Mouse (Mus musculus) kidney, adult 2 months (tissue): ENCODE results near the gene 4931428F04Rik. TPM values are rescaled to one million over a fixed set of nuclear protein-coding genes. Genes with fewer than 3 reads are reported as not detected.
A peak's percentile ranks its signal among the peaks of the same experiment; 100 is the strongest.

Experiments
- DNase-seq: peaks from one replicate; pipeline ENCODE4 v3.0.0; 2021
- H3K27ac ChIP-seq: fragments of 200-500 bp; 2 replicates; pipeline ENCODE4 v1.5.1; 2012; ENCODE audit warnings: low read depth, low read length, control low read depth, inconsistent platforms; ENCODE audit not compliant: insufficient read depth
- H3K27me3 ChIP-seq: fragments of 200-500 bp; replicated peaks from 2 replicates; pipeline ENCODE4 v1.6.1; 2012; ENCODE audit warnings: mild to moderate bottlenecking, moderate library complexity, low read length, inconsistent platforms; ENCODE audit not compliant: control insufficient read depth, insufficient read depth
- H3K36me3 ChIP-seq: fragments of 200-500 bp; 2 replicates; pipeline ENCODE4 v1.6.1; 2012; ENCODE audit warnings: mild to moderate bottlenecking, moderate library complexity, low read length, inconsistent platforms; ENCODE audit not compliant: control insufficient read depth, insufficient read depth
- H3K4me1 ChIP-seq: fragments of 200-500 bp; 2 replicates; pipeline ENCODE4 v1.6.1; 2011; ENCODE audit warnings: low read length; ENCODE audit not compliant: control insufficient read depth, insufficient read depth
- H3K4me3 ChIP-seq: fragments of 200-500 bp; 2 replicates; pipeline ENCODE4 v1.5.1; 2011; ENCODE audit warnings: mild to moderate bottlenecking, low read depth, low read length, control low read depth; ENCODE audit not compliant: insufficient read depth
- CTCF ChIP-seq: fragments of 200-500 bp; conservative IDR thresholded peaks from 2 replicates; pipeline ENCODE4 v1.5.1; 2011; ENCODE audit warnings: low read depth, mild to moderate bottlenecking, control low read depth, low read length, moderate library complexity, mixed read lengths; ENCODE audit not compliant: insufficient read depth, insufficient read length
- POLR2A ChIP-seq: fragments of 200-500 bp; IDR thresholded peaks from one replicate; pipeline ENCODE4 v1.6.1; 2011; ENCODE audit warnings: low read depth, low read length, control low read depth
- WGBS: fragments of 180-500 bp; shearing (Covaris S2); methylation state at CpG from one replicate; pipeline ENCODE4 v1.1.7; 2018; 5-methylcytosine and 5-hydroxymethylcytosine counted together
- polyA plus RNA-seq: library from polyadenylated mRNA; depleted of rRNA; stranded (reverse); fragments of >200 nt; gene quantifications from 2 replicates; pipeline ENCODE4 v1.2.3, GENCODE M21; 2012

4931428F04Rik gene
- polyA plus RNA-seq, 1 experiment: 2.5 TPM

- H3K4me1 ChIP-seq: peaks cover 7% of the 10 kb centered on the region; the same call in 1 of the 2 replicates
- WGBS: 70% methylated on average over 12 of the region's 12 CpGs
- no peaks in the 10 kb centered on the region for H3K27me3 ChIP-seq
- no peak overlapping the region for H3K27ac ChIP-seq
- TF ChIP-seq POLR2A (no peak), CTCF (no peak)
- H3K4me3 ChIP-seq: no peak overlapping the region
- DNase-seq: no peak
- H3K36me3 ChIP-seq: no peaks in the 10 kb centered on the region
These were observed 4.2 kb downstream of the 4931428F04Rik start for GRCm38 (mm10) chr8:105285514-105285913.

DNA sequence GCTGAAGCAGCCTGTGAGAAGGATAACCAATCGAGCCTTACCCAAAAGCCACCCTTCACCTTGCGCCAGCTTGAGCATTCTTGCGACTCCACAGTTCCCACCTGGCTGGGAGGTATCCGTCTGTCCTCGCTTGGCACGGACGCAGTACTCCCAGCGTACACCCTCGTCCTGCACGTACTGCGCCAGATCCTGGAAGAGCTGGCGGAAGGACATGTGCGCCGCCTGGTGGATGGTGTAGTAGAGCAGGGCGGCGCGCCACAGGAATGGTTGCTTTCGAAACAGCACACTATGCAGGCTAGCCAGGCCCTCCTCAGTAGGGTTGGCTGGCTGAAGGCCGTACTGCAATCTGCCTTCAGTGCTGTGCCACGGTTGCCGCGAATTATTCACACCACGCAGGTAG, 6.6 kb downstream of the 4931428F04Rik start:
- 51% methylated on average over 23 of the region's 23 CpGs for WGBS
- no peaks in the 10 kb centered on the region for H3K36me3 ChIP-seq
- H3K27ac ChIP-seq: no peak overlapping the region
- no peaks in the 10 kb centered on the region; the same call in 1 of the 2 replicates for H3K4me1 ChIP-seq
- no peak for TF ChIP-seq POLR2A
- TF ChIP-seq CTCF: peak; percentile 91
- no peaks in the 10 kb centered on the region for H3K27me3 ChIP-seq
- peak; percentile 44 for DNase-seq
- H3K4me3 ChIP-seq: no peak overlapping the region

DNA sequence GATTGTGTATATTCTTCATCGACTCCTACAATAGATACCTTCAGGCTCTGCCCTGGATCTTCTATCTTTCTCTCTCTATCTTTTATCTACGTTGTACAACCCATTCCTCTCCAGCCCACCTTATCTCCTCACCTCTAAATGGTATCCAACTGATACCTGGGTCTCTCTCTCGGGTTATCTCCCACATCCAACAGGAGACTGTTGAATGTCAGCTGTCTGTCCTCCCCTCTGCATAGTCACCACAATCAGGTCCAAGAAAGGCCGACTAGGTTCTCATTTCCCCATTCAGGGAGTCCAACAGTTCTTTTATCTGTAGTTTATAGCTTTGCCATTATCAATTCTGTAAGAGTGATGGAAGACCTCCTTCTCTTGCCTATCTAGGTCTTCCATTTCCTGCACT, 7.4 kb downstream of the 4931428F04Rik start:
- Histone ChIP-seq H3K4me1 (no peaks in the 10 kb centered on the region; the same call in 1 of the 2 replicates), H3K4me3 (no peak overlapping the region), H3K36me3 (no peaks in the 10 kb centered on the region), H3K27me3 (no peaks in the 10 kb centered on the region), H3K27ac (no peak overlapping the region)
- WGBS: 94% methylated on average over 4 of the region's 4 CpGs
- TF ChIP-seq POLR2A: no peak
- DNase-seq: no peak

- Histone ChIP-seq H3K4me3 (no peak overlapping the region), H3K27me3 (no peaks in the 10 kb centered on the region), H3K36me3 (no peaks in the 10 kb centered on the region), H3K4me1 (no peaks in the 10 kb centered on the region; the same call in 1 of the 2 replicates), H3K27ac (no peak overlapping the region)
- TF ChIP-seq POLR2A (no peak), CTCF (no peak)
- WGBS: 94% methylated on average over 12 of the region's 12 CpGs
- no peak for DNase-seq
These were observed 7.8 kb downstream of the 4931428F04Rik start for GRCm38 (mm10) chr8:105281821-105282220.

DNA sequence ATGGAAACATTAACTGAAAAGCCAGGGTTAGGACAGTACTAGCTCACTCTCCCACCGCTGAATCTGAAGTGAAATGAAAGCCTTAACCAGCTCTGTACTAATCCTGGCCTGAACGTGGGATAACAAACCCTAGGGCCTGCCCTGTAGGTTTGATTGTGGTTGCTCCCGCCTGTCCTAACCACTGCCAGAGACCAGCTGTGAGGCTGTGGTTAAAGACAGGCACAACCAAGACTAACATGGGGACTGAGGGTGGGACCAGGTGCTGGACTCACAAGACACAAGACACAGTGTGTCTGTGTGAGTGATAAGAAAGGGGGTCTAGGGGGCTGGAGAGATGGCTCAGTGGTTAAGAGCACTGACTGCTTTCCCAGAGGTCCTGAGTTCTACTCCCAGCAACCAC, 9.1 kb downstream of the 4931428F04Rik start:
- DNase-seq: no peak
- no peaks in the 10 kb centered on the region for H3K27me3 ChIP-seq
- H3K36me3 ChIP-seq: no peaks in the 10 kb centered on the region
- WGBS: 82% methylated on average over 3 of the region's 3 CpGs
- H3K27ac ChIP-seq: no peak overlapping the region
- no peak overlapping the region for H3K4me3 ChIP-seq
- no peak for TF ChIP-seq POLR2A
- TF ChIP-seq CTCF: no peak
- no peaks in the 10 kb centered on the region; the same call in 1 of the 2 replicates for H3K4me1 ChIP-seq

- Histone ChIP-seq H3K27me3 (no peaks in the 10 kb centered on the region), H3K36me3 (no peaks in the 10 kb centered on the region)
- peak; percentile 95 for DNase-seq
These were observed 10.7 kb downstream of the 4931428F04Rik start for GRCm38 (mm10) chr8:105278911-105279334.

DNA sequence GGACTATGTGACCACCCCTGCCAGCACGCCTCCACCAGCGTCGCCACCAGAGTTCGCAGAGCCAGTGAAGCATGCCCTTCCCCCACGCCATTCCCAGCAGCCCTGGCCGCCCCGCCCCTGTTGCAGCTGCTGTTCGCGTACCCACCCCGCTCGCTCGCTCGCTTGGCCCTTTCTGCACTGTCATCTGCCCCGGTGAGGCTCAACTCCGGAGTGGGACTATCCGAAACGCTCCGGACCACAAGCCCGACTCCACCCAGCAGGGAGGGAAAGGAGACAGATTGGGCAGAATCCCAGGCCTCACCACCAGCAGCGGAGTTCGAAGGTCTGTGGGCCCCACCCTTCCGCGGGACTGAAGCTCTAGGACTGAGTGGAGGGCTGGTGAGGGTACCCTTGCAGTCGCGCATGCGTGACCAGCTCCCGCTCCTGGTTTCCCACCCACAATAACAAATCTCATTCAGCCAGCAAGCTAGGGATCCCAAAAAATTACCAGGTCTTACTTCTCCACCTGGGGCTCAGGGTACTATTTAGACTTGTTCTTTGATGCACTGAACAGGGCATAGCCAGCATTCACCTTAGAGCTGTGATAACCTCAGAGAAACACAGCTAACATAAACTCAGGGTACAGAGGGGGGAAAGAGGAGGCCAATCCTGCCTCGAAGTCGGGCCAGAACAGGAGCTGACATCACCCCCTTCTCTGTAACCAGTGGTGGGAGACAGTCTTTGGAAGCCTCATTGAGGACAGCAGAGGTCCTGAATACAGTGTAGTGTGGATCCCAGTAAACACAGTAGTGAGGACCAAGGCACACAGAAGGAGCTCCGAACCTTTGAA, 13.2 kb downstream of the 4931428F04Rik start:
- H3K36me3 ChIP-seq: no peaks in the 10 kb centered on the region
- H3K4me1 ChIP-seq: no peaks in the 10 kb centered on the region; the same call in 1 of the 2 replicates
- no peaks in the 10 kb centered on the region for H3K27me3 ChIP-seq
- 6% methylated on average over 30 of the region's 30 CpGs for WGBS
- DNase-seq: peak; percentile 45
- no peak for TF ChIP-seq POLR2A
- TF ChIP-seq CTCF: no peak
- no peak overlapping the region for H3K27ac ChIP-seq
- H3K4me3 ChIP-seq: peak overlapping the region; percentile 20

More at GRCm38 (mm10) chr8:105278911-105279334, 10.7 kb downstream of the 4931428F04Rik start:
- H3K4me1 ChIP-seq: no peaks in the 10 kb centered on the region; the same call in 1 of the 2 replicates
- no peak overlapping the region for H3K27ac ChIP-seq
- 4% methylated on average over 28 of the region's 28 CpGs for WGBS
- TF ChIP-seq CTCF: peak; percentile 43; the same call in 1 of the 2 replicates
- no peak for TF ChIP-seq POLR2A
- peak overlapping the region; percentile 6; the same call in 1 of the 2 replicates for H3K4me3 ChIP-seq
